Mouse (Mus musculus): ENCODE measurements around the gene Ppp2r3d. TPM values are rescaled to one million over a fixed set of nuclear protein-coding genes. Genes with fewer than 3 reads are reported as not detected.
A peak's percentile ranks its signal among the peaks of the same experiment; 100 is the strongest.

The Ppp2r3d gene
- polyA plus RNA-seq, 1 experiment from 2014 or later: 60.1 TPM

- Histone ChIP-seq H3K9me3 (replicated peaks; ENCODE audit: control insufficient read depth, low read length) (peaks cover 4% of the 10 kb centered on the region; the same call in 1 of the 2 replicates), H3K36me3 (replicated peaks; ENCODE audit: control insufficient read depth, insufficient read depth, low read depth, low read length) (peaks cover 17% of the 10 kb centered on the region), H3K4me3 (ENCODE audit: low read depth, low read length) (no peak overlapping the region), H3K9ac (replicated peaks; ENCODE audit: low read length) (no peak overlapping the region), H3K4me1 (ENCODE audit: control insufficient read depth, insufficient read depth, low read length) (no peaks in the 10 kb centered on the region), H3K4me2 (ENCODE audit: low read depth, low read length) (no peak overlapping the region), H3K27ac (replicated peaks; ENCODE audit: low read depth, low read length) (no peak overlapping the region), H3K27me3 (ENCODE audit: control insufficient read depth, insufficient read depth, low read length) (no peaks in the 10 kb centered on the region)
- no peak for DNase-seq (ENCODE audit: low spot score)
- peak; percentile 41 for ATAC-seq (replicated peaks; ENCODE audit: insufficient number of reproducible peaks, low FRiP score, low TSS enrichment, low read depth)
- WGBS: 98% methylated on average over 45 of the region's 45 CpGs
Measured at GRCm38 (mm10) chr9:124441681-124442532, 34.8 kb downstream of the Ppp2r3d start.

GRCm38 (mm10) chr9:124440724-124441045 lies 36.0 kb downstream of the Ppp2r3d start:
- peaks cover 17% of the 10 kb centered on the region for H3K36me3 ChIP-seq (replicated peaks; ENCODE audit: control insufficient read depth, insufficient read depth, low read depth, low read length)
- H3K27ac ChIP-seq (replicated peaks; ENCODE audit: low read depth, low read length): no peak overlapping the region
- H3K27me3 ChIP-seq (ENCODE audit: control insufficient read depth, insufficient read depth, low read length): no peaks in the 10 kb centered on the region
- 74% methylated on average over 14 of the region's 14 CpGs for WGBS
- H3K4me2 ChIP-seq (ENCODE audit: low read depth, low read length): no peak overlapping the region
- ATAC-seq (replicated peaks; ENCODE audit: insufficient number of reproducible peaks, low FRiP score, low TSS enrichment, low read depth) (peak; percentile 74), DNase-seq (ENCODE audit: low spot score) (no peak)
- peaks cover 4% of the 10 kb centered on the region; the same call in 1 of the 2 replicates for H3K9me3 ChIP-seq (replicated peaks; ENCODE audit: control insufficient read depth, low read length)
- no peak overlapping the region for H3K9ac ChIP-seq (replicated peaks; ENCODE audit: low read length)
- no peaks in the 10 kb centered on the region for H3K4me1 ChIP-seq (ENCODE audit: control insufficient read depth, insufficient read depth, low read length)
- H3K4me3 ChIP-seq (ENCODE audit: low read depth, low read length): no peak overlapping the region

GRCm38 (mm10) chr9:124439848-124440723 lies 36.6 kb downstream of the Ppp2r3d start:
- H3K27ac ChIP-seq (replicated peaks; ENCODE audit: low read depth, low read length): no peak overlapping the region
- no peak overlapping the region for H3K4me3 ChIP-seq (ENCODE audit: low read depth, low read length)
- peaks cover 4% of the 10 kb centered on the region; the same call in 1 of the 2 replicates for H3K9me3 ChIP-seq (replicated peaks; ENCODE audit: control insufficient read depth, low read length)
- no peak overlapping the region for H3K4me2 ChIP-seq (ENCODE audit: low read depth, low read length)
- H3K9ac ChIP-seq (replicated peaks; ENCODE audit: low read length): no peak overlapping the region
- ATAC-seq (replicated peaks; ENCODE audit: insufficient number of reproducible peaks, low FRiP score, low TSS enrichment, low read depth) (peak; percentile 77), DNase-seq (ENCODE audit: low spot score) (peak; percentile 1)
- H3K36me3 ChIP-seq (replicated peaks; ENCODE audit: control insufficient read depth, insufficient read depth, low read depth, low read length): peaks cover 17% of the 10 kb centered on the region
- no peaks in the 10 kb centered on the region for H3K27me3 ChIP-seq (ENCODE audit: control insufficient read depth, insufficient read depth, low read length)
- WGBS: 92% methylated on average over 29 of the region's 29 CpGs
- no peaks in the 10 kb centered on the region for H3K4me1 ChIP-seq (ENCODE audit: control insufficient read depth, insufficient read depth, low read length)

GRCm38 (mm10) chr9:124439403-124439847 lies 37.3 kb downstream of the Ppp2r3d start:
- H3K36me3 ChIP-seq (replicated peaks; ENCODE audit: control insufficient read depth, insufficient read depth, low read depth, low read length): peaks cover 17% of the 10 kb centered on the region

GRCm38 (mm10) chr9:124438686-124439346 lies 37.9 kb downstream of the Ppp2r3d start:
- H3K27ac ChIP-seq (replicated peaks; ENCODE audit: low read depth, low read length): no peak overlapping the region
- no peak overlapping the region for H3K4me2 ChIP-seq (ENCODE audit: low read depth, low read length)
- no peaks in the 10 kb centered on the region for H3K4me1 ChIP-seq (ENCODE audit: control insufficient read depth, insufficient read depth, low read length)
- peak; percentile 10; the same call in 1 of the 2 replicates for ATAC-seq (replicated peaks; ENCODE audit: insufficient number of reproducible peaks, low FRiP score, low TSS enrichment, low read depth)
- no peak overlapping the region for H3K4me3 ChIP-seq (ENCODE audit: low read depth, low read length)
- WGBS: 95% methylated on average over 22 of the region's 22 CpGs
- H3K9ac ChIP-seq (replicated peaks; ENCODE audit: low read length): no peak overlapping the region
- peaks cover 4% of the 10 kb centered on the region; the same call in 1 of the 2 replicates for H3K9me3 ChIP-seq (replicated peaks; ENCODE audit: control insufficient read depth, low read length)
- DNase-seq (ENCODE audit: low spot score): no peak
- H3K36me3 ChIP-seq (replicated peaks; ENCODE audit: control insufficient read depth, insufficient read depth, low read depth, low read length): peaks cover 17% of the 10 kb centered on the region
- no peaks in the 10 kb centered on the region for H3K27me3 ChIP-seq (ENCODE audit: control insufficient read depth, insufficient read depth, low read length)

More at GRCm38 (mm10) chr9:124439403-124439847, 37.3 kb downstream of the Ppp2r3d start:
- Histone ChIP-seq H3K4me1 (ENCODE audit: control insufficient read depth, insufficient read depth, low read length) (no peaks in the 10 kb centered on the region), H3K27me3 (ENCODE audit: control insufficient read depth, insufficient read depth, low read length) (no peaks in the 10 kb centered on the region), H3K4me3 (ENCODE audit: low read depth, low read length) (no peak overlapping the region), H3K4me2 (ENCODE audit: low read depth, low read length) (no peak overlapping the region), H3K9ac (replicated peaks; ENCODE audit: low read length) (no peak overlapping the region), H3K27ac (replicated peaks; ENCODE audit: low read depth, low read length) (no peak overlapping the region), H3K9me3 (replicated peaks; ENCODE audit: control insufficient read depth, low read length) (peaks cover 4% of the 10 kb centered on the region; the same call in 1 of the 2 replicates)
- DNase-seq (ENCODE audit: low spot score) (no peak), ATAC-seq (replicated peaks; ENCODE audit: insufficient number of reproducible peaks, low FRiP score, low TSS enrichment, low read depth) (peak; percentile 75)
- 91% methylated on average over 13 of the region's 13 CpGs for WGBS

- Histone ChIP-seq H3K9me3 (replicated peaks; ENCODE audit: control insufficient read depth, low read length) (no peaks in the 10 kb centered on the region), H3K9ac (replicated peaks; ENCODE audit: low read length) (peak overlapping the region; percentile 62), H3K36me3 (replicated peaks; ENCODE audit: control insufficient read depth, insufficient read depth, low read depth, low read length) (no peaks in the 10 kb centered on the region), H3K4me1 (ENCODE audit: control insufficient read depth, insufficient read depth, low read length) (no peaks in the 10 kb centered on the region), H3K27ac (replicated peaks; ENCODE audit: low read depth, low read length) (peak overlapping the region; percentile 85), H3K27me3 (ENCODE audit: control insufficient read depth, insufficient read depth, low read length) (no peaks in the 10 kb centered on the region), H3K4me2 (ENCODE audit: low read depth, low read length) (peak overlapping the region; percentile 57), H3K4me3 (ENCODE audit: low read depth, low read length) (peak overlapping the region; percentile 63)
- WGBS: under 1% methylated on average over 45 of the region's 47 CpGs
- peak; percentile 95 for DNase-seq (ENCODE audit: low spot score)
- peak; percentile 41 for ATAC-seq (replicated peaks; ENCODE audit: insufficient number of reproducible peaks, low FRiP score, low TSS enrichment, low read depth)
Measured at GRCm38 (mm10) chr9:124425411-124425885, 51.2 kb downstream of the Ppp2r3d start.

GRCm38 (mm10) chr9:124424542-124425410 lies 51.9 kb downstream of the Ppp2r3d start:
- peak overlapping the region; percentile 57 for H3K4me2 ChIP-seq (ENCODE audit: low read depth, low read length)
- no peaks in the 10 kb centered on the region for H3K9me3 ChIP-seq (replicated peaks; ENCODE audit: control insufficient read depth, low read length)
- H3K4me1 ChIP-seq (ENCODE audit: control insufficient read depth, insufficient read depth, low read length): no peaks in the 10 kb centered on the region
- peak overlapping the region; percentile 69 for H3K9ac ChIP-seq (replicated peaks; ENCODE audit: low read length)
- WGBS: 1% methylated on average over 48 of the region's 48 CpGs
- no peaks in the 10 kb centered on the region for H3K27me3 ChIP-seq (ENCODE audit: control insufficient read depth, insufficient read depth, low read length)
- DNase-seq (ENCODE audit: low spot score) (peak; percentile 98), ATAC-seq (replicated peaks; ENCODE audit: insufficient number of reproducible peaks, low FRiP score, low TSS enrichment, low read depth) (peak; percentile 65)
- peak overlapping the region; percentile 85 for H3K27ac ChIP-seq (replicated peaks; ENCODE audit: low read depth, low read length)
- peak overlapping the region; percentile 63 for H3K4me3 ChIP-seq (ENCODE audit: low read depth, low read length)
- no peaks in the 10 kb centered on the region for H3K36me3 ChIP-seq (replicated peaks; ENCODE audit: control insufficient read depth, insufficient read depth, low read depth, low read length)
